Mouse (Mus musculus) kidney, postnatal 14 days (tissue): ENCODE results near the gene Zbtb8a.
"Not testable (repeated sequence)": the region's sequence is repeated elsewhere in the genome, so short reads cannot be mapped to it uniquely, and the experiment has no call there.

Experiments used
- DNase-seq: peaks from one replicate; pipeline ENCODE4 v3.0.0; 2022; ENCODE audit warnings: mixed read lengths

Gene Zbtb8a

DNA sequence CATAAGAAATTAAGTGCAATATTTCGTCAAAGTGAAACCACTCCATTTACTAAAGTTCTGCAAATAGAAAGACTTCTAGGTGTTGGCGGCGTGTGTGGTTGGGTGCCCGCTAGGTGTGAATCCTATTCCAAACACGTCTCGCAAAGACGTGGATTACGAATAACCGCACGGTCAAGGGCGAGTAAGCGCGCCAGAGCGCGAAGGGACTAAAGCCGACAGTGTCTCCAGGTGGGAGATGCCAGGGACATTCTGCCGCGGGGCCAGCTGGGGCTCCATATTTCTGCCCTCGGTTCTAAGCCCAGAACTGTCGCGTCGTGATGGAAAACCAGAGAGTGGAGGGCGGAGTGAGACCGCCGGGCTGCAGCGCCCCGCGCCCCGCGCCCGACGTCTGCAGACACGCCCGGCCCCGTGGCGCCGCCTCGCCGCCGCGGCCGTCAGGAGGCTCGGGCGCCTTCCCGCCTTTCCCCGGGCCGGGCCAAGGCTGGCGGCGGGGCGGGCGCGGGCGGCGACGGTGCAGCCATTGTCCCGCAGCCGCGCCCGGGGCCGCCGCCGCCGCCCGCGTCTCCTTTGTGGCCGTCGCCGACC, 863 bp downstream of the Zbtb8a start:
- DNase-seq, result peak; percentile 70

DNA sequence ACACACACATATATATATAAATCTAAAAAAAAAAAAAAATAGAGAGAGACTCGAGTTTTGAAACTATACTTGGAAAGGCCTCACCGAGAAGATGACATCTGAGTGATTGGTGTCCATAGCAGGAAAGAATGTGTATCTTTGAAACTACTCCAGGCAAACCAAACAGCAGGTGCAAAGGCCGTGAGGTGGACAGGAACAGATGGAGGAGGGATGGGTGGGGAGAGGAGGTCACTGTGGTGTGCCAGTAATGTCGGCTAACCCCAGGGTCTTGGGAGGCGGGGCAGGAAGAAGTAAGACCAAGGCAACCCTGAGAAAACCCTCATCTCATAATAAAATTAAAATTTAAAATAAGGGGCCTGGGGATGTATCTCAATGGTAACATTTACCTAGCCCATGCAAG, 2.1 kb downstream of the Zbtb8a start:
- DNase-seq, result no peak

GRCm38 (mm10) chr4:129375000-129375399, 2.9 kb downstream of the Zbtb8a start:
- no peak for DNase-seq

DNA sequence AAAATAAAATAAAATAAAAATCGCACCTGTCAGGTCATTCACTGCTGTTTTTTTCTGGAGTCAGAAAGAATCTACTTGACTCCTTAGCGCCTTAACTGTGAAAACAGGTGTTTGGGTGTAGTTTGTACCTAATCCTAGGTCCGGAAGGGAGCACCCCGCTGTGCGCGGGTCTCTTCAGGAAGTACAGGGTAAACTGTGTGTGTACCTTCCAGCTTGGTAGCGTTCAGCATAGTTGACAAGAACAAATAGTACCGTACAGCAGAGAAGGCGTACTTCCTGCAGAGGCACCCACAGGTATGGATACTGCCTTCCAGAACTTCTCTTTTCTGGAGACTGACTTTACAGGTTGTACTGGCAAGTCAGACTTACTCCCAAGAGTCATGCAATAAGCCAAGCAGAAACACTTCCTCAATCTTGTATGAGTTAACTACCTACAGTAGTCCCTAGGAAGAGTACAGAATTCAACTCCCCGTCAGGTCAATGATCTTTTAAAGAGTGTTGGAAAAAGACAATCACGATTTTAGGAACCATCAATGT, 3.6 kb downstream of the Zbtb8a start:
- DNase-seq, result no peak

DNA sequence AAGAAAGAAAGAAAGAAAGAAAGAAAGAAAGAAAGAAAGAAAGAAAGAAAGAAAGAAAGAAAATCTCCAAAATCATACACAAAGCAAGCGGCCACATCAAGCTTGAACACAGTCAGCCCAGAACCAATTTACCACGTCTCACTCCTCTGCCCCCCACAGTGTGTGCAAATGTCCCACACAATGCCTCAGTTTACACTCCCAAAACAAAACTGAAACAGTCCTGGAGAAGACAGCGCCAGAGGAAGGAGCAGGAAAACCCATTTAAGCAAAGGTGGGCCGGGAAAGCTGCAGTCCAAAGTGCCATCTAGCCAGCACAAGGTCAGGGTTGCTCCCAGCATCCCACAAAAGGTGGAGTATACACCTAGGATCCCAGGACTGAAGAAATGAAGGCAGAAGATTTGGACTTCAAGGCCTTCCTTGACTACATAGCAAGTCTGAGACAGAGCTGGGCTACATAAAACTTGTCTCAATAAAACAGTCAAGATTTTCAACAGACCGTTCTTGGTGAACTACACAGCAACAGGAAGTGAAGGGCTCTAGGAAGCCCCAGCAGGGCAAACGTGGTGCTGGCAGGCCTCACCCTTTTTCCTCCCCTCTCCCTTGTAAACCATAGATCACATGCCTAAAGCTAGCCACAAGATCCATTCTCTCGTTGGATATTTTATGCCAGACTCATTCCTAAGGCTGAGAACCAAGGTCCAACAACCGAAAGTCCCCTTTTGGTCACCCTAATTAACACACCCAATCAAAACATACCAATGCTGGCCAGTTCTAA, 4.5 kb downstream of the Zbtb8a start:
- no peak for DNase-seq

DNA sequence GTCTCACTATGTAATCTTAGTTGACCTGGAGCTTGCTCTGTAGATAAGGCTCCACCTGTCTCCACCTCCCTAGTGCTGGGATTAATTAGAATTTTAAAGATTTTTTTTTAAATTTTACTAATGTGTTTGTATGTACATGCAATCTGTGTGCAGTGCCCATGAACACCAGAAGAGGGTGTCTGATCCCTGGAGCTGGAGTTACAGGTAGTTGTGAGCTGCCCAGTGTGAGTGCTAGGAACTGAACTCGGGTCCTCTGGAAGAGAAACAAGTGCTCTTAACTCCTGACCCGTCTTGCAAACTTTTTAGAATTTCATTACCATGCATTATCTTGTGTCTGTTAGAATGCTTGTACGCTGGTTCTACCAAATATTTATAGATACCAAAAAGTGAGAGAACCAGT, 6.5 kb downstream of the Zbtb8a start:
- no peak for DNase-seq

- no peak for DNase-seq
Observed at GRCm38 (mm10) chr4:129365224-129365623, 12.7 kb downstream of the Zbtb8a start.

GRCm38 (mm10) chr4:129364379-129364778, 13.5 kb downstream of the Zbtb8a start:
- DNase-seq, result no peak

GRCm38 (mm10) chr4:129363463-129363862, 14.5 kb downstream of the Zbtb8a start:
- no peak for DNase-seq

- no peak for DNase-seq
Observed at GRCm38 (mm10) chr4:129362771-129363170, 15.1 kb downstream of the Zbtb8a start.

- DNase-seq, result not testable (repeated sequence)
Observed at GRCm38 (mm10) chr4:129362238-129362637, 15.7 kb downstream of the Zbtb8a start.

DNA sequence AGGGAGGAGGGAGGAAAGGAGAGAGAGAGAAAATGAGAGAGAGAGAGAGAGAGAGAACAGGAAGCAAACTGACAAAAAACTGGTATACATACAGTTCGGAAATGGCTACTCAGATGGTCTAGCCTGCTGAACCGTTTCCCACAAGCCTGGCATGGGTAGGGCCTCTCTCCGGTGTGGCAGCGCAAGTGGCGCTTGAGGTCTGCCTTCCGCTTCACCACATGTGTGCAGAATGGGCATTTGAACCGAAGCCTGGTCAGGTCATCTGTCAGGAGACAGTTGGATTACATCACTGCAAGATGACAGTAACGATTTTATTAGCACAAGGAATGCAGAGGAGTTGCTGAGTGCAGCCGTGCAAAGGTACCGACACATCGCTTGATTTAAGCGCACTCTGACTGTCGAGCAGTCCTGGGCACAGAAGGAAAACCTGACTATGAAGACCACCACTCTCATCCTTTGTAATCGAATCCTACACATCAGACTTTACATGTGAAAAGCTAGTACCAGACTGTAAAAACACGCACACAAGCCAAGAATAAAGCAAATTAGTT, 20.2 kb downstream of the Zbtb8a start:
- no peak for DNase-seq

DNA sequence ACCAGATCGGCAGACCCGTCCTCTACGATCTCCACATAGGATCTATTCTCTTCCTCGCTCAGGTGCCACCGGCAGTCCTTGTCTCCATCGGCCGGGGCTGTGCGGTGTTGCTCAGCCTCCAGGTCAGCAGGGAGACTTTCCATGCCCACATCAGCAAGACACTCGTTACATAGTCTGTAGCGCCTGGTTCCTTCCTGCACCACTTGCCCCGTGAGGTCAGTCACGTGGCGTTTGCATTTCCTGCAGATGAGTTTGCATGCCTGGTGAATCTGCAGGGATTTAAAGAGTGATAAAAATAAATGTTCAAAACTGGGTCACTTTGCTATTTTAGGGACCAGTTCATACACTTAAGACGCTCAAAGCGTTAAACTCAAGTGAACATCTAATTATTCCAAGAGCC, 23.7 kb downstream of the Zbtb8a start:
- no peak for DNase-seq

- DNase-seq, result no peak
Observed at GRCm38 (mm10) chr4:129353176-129353575, 24.7 kb downstream of the Zbtb8a start.

- DNase-seq, result no peak
Observed at GRCm38 (mm10) chr4:129351111-129351510, 26.8 kb downstream of the Zbtb8a start.

- DNase-seq, result peak; percentile 84
Observed at GRCm38 (mm10) chr4:129350644-129351043, 27.3 kb downstream of the Zbtb8a start.

- peak; percentile 28 for DNase-seq
Observed at GRCm38 (mm10) chr4:129346481-129347154, 31.3 kb downstream of the Zbtb8a start.

DNA sequence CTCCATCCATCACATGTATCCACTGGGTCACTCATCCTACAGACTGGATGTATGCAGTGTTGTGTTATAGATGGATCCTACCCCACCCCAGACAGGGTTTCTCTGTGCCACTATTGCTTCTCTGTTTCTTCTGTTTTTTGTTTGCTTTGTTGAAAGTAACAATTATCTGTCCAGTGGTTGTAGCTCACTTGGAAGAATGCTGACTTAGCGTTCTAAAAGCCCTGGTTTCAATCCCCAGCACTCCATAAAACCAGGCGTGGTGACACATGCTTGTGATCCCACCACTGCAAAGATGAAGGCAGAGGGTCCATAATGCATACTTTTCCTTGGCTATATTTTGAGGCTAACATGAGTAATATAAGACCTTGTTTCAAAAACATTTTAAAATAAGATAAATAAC, 35.2 kb downstream of the Zbtb8a start:
- DNase-seq, result no peak

DNA sequence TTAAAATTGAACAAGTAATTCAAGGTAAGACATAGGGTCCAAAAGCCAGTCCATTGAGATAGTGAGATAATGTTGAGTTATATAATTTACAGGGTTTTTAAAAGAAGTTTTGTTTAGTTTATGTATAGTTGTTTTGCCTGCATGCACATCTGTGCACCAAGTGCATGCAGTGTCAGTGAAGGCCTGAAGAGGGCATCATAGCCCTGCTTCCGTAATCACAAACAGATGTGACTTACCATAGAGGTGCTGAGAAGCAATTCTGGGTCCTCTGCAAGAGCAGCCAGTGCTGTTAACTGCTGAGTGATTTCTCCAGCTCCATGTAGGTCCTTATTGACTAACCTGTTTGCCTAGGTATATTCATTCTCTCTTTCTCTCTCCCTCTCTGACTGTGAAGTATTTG, 36.0 kb downstream of the Zbtb8a start:
- DNase-seq, result no peak

GRCm38 (mm10) chr4:129339743-129340142, 38.2 kb downstream of the Zbtb8a start:
- DNase-seq, result no peak

- no peak for DNase-seq
Observed at GRCm38 (mm10) chr4:129336291-129336690, 41.6 kb downstream of the Zbtb8a start.

- peak; percentile 99 for DNase-seq
Observed at GRCm38 (mm10) chr4:129335216-129336074, 42.5 kb downstream of the Zbtb8a start, which contains the start of the genes Rbbp4 and Zbtb8os. TSS of gene Rbbp4 (minus strand) at chr4:129335370. TSS of gene Zbtb8os (plus strand) at chr4:129335695.
